Mouse (Mus musculus) hindbrain, embryonic 11.5 days (tissue): ENCODE measurements at regions not wholly inside any gene's neighbourhood (a gene's known extent, or its start where the extent isn't known, plus 50 kb on each side); places are given as distances from the start of the nearest gene placed in this dataset.

ENCODE experiments used
- ATAC-seq: fragments of 200-750 bp; cut with Nextera tagmentation; 2 replicates; pipeline ENCODE4 v1.8.0; 2017; ENCODE audit warnings: mild to moderate bottlenecking, moderate TSS enrichment, moderate library complexity; ENCODE audit not compliant: low FRiP score
- DNase-seq: peaks from one replicate; pipeline ENCODE4 v3.0.0-alpha.2; 2015; ENCODE audit warnings: low spot score
- H3K27ac ChIP-seq: fragments of 300-500 bp; sonication (generic); 2 replicates; pipeline ENCODE4 v1.5.1; 2014; ENCODE audit warnings: mild to moderate bottlenecking, low read depth, low read length
- H3K27me3 ChIP-seq: fragments of 300-500 bp; sonication (generic); 2 replicates; pipeline ENCODE4 v1.6.1; 2014; ENCODE audit warnings: mild to moderate bottlenecking, low read length, moderate library complexity, mixed read lengths; ENCODE audit not compliant: control insufficient read depth, insufficient read depth
- H3K36me3 ChIP-seq: fragments of 300-500 bp; sonication (generic); 2 replicates; pipeline ENCODE4 v1.6.1; 2014; ENCODE audit warnings: mild to moderate bottlenecking, low read length, moderate library complexity, mixed read lengths; ENCODE audit not compliant: control insufficient read depth, insufficient read depth
- H3K4me1 ChIP-seq: fragments of 300-500 bp; sonication (generic); replicated peaks from 2 replicates; pipeline ENCODE4 v1.6.1; 2014; ENCODE audit warnings: low read length, mixed read lengths; ENCODE audit not compliant: control insufficient read depth, insufficient read depth
- H3K4me2 ChIP-seq: fragments of 300-500 bp; sonication (generic); replicated peaks from 2 replicates; pipeline ENCODE4 v1.6.1; 2014; ENCODE audit warnings: mild to moderate bottlenecking, low read depth, low read length
- H3K4me3 ChIP-seq: fragments of 300-500 bp; sonication (generic); 2 replicates; pipeline ENCODE4 v1.5.1; 2014; ENCODE audit warnings: low read depth, low read length
- H3K9ac ChIP-seq: fragments of 300-500 bp; sonication (generic); 2 replicates; pipeline ENCODE4 v1.6.1; 2014; ENCODE audit warnings: low read depth, low read length
- H3K9me3 ChIP-seq: fragments of 300-500 bp; sonication (generic); 2 replicates; pipeline ENCODE4 v1.6.1; 2016; ENCODE audit warnings: low read length; ENCODE audit not compliant: control insufficient read depth
- WGBS: fragments of 180-500 bp; shearing (Covaris S2); extraction: QIAGEN DNeasy Blood & Tissue Kit; methylation state at CpG from one replicate; pipeline ENCODE4 v1.1.7; 2014; 5-methylcytosine and 5-hydroxymethylcytosine counted together

DNA sequence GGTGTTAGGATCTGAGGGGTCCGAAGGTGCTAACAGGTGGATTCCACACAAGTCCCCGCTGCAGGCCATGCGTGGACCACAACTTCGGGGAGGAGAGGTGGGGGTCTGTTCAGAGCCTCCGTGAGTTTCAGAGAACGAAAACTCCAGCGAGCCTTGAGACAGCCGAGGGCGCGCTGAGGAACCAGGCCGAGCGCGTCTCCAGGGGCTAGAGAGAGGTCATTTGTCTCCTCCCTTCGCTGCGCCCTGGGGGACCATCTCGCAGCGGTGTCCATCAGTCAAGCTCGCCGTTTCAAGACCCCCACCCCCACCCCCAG lies 89.6 kb upstream of the Dio3 start:
- Histone ChIP-seq H3K9ac (peak overlapping the region; percentile 53; the same call in 1 of the 2 replicates), H3K9me3 (no peaks in the 10 kb centered on the region), H3K27ac (peak overlapping the region; percentile 83; the same call in 1 of the 2 replicates), H3K36me3 (no peaks in the 10 kb centered on the region), H3K4me3 (peak overlapping the region; percentile 37), H3K4me2 (peak overlapping the region; percentile 66), H3K27me3 (peaks cover 19% of the 10 kb centered on the region), H3K4me1 (peaks cover 15% of the 10 kb centered on the region)
- WGBS, result under 1% methylated on average over 19 of the region's 19 CpGs
- ATAC-seq, result peak; percentile 22; the same call in 1 of the 2 replicates
- DNase-seq, result no peak

- DNase-seq (no peak), ATAC-seq (no peak)
- Histone ChIP-seq H3K9ac (no peak overlapping the region), H3K9me3 (no peaks in the 10 kb centered on the region), H3K4me1 (peaks cover 13% of the 10 kb centered on the region), H3K4me2 (no peak overlapping the region), H3K36me3 (no peaks in the 10 kb centered on the region), H3K4me3 (no peak overlapping the region), H3K27ac (no peak overlapping the region), H3K27me3 (peaks cover 15% of the 10 kb centered on the region)
- 70% methylated on average over 8 of the region's 8 CpGs for WGBS
These were observed 86.7 kb upstream of the Dio3 start for GRCm38 (mm10) chr12:110192186-110192585.

GRCm38 (mm10) chr12:110197366-110197765 lies 81.5 kb upstream of the Dio3 start:
- Histone ChIP-seq H3K9ac (no peak overlapping the region), H3K27ac (no peak overlapping the region), H3K9me3 (no peaks in the 10 kb centered on the region), H3K4me1 (no peaks in the 10 kb centered on the region), H3K4me2 (no peak overlapping the region), H3K4me3 (no peak overlapping the region), H3K27me3 (no peaks in the 10 kb centered on the region; the same call in 1 of the 2 replicates), H3K36me3 (no peaks in the 10 kb centered on the region)
- ATAC-seq (no peak), DNase-seq (no peak)
- 90% methylated on average over 3 of the region's 3 CpGs for WGBS

- no peak overlapping the region for H3K4me2 ChIP-seq
- no peaks in the 10 kb centered on the region for H3K36me3 ChIP-seq
- ATAC-seq, result no peak
- H3K9me3 ChIP-seq, result no peaks in the 10 kb centered on the region
- H3K27me3 ChIP-seq, result no peaks in the 10 kb centered on the region; the same call in 1 of the 2 replicates
- H3K27ac ChIP-seq, result no peak overlapping the region
- WGBS, result 95% methylated on average over 7 of the region's 7 CpGs
- no peaks in the 10 kb centered on the region for H3K4me1 ChIP-seq
- DNase-seq, result no peak
- no peak overlapping the region for H3K4me3 ChIP-seq
- H3K9ac ChIP-seq, result no peak overlapping the region
These were observed 78.4 kb upstream of the Dio3 start for GRCm38 (mm10) chr12:110200471-110200870.

DNA sequence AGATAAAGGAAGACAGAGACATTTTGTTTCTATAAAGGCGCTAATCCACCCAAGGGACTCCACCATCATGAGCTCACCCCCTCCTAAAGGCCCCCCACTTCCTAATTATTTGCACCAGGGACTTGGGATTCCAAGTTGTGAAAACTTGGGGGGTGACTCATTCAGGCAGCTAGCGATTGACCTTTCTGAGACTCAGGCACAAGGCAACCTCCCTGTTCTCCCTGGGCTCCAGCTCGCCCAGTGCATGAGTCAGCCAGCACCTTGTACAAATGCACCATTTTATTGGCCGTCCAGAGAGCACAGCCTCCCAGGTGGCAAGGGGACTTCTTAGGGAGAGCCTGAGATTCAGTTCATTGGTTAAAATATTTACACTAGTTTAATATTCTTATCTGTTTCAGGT lies 78.0 kb upstream of the Dio3 start:
- H3K4me3 ChIP-seq, result no peak overlapping the region
- H3K4me2 ChIP-seq, result no peak overlapping the region
- H3K36me3 ChIP-seq, result no peaks in the 10 kb centered on the region
- ATAC-seq, result no peak
- no peaks in the 10 kb centered on the region for H3K9me3 ChIP-seq
- H3K27ac ChIP-seq, result no peak overlapping the region
- H3K4me1 ChIP-seq, result no peaks in the 10 kb centered on the region
- no peaks in the 10 kb centered on the region; the same call in 1 of the 2 replicates for H3K27me3 ChIP-seq
- no peak overlapping the region for H3K9ac ChIP-seq
- WGBS, result 90% methylated on average over 4 of the region's 4 CpGs
- DNase-seq, result no peak

GRCm38 (mm10) chr12:110203271-110204014 lies 75.4 kb upstream of the Dio3 start:
- no peak overlapping the region for H3K27ac ChIP-seq
- WGBS, result 81% methylated on average over 13 of the region's 13 CpGs

DNA sequence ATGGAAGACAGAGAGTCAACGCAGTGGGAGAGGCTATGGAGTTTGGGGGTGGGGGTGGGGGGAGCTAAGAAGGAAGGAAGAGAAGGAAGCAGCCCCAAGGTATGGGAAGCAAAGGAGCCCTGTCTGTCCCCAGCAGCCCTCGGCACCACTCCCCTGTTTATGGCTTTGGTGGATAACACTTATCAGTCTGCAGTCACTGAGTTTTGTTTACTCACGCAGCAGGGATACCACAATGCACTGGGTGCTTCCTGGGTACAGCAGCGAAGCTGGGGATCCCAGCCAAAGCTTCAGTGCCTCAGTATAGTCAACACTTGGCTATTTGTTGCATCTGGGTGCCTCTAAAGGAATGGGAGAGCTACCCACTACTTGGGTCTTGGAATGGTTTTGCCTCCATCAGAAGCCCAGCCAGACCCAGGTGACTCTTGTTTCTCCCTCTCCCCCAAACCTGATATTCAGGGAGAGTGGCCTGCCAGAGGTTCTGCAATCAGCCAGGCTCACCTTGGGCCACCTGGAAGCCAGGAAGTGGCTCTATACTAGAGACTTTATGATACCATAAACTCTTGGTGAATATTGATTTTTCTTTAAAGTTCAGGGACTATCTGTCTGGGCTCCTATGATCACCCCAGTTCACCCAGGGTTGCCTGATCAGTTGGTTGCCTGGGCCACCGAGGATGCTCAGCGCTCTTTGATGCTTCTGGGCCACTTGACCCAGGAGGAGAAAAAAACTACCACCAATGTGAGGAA lies 74.5 kb upstream of the Dio3 start:
- ATAC-seq (no peak), DNase-seq (no peak)
- no peaks in the 10 kb centered on the region for H3K36me3 ChIP-seq
- no peak overlapping the region for H3K27ac ChIP-seq
- H3K9me3 ChIP-seq, result no peaks in the 10 kb centered on the region
- H3K27me3 ChIP-seq, result no peaks in the 10 kb centered on the region; the same call in 1 of the 2 replicates
- no peak overlapping the region for H3K4me3 ChIP-seq
- no peaks in the 10 kb centered on the region for H3K4me1 ChIP-seq
- 76% methylated on average over 6 of the region's 6 CpGs for WGBS
- no peak overlapping the region for H3K9ac ChIP-seq
- no peak overlapping the region for H3K4me2 ChIP-seq

More at GRCm38 (mm10) chr12:110203271-110204014, 75.4 kb upstream of the Dio3 start:
- Histone ChIP-seq H3K4me3 (no peak overlapping the region), H3K4me2 (no peak overlapping the region), H3K9ac (no peak overlapping the region), H3K4me1 (no peaks in the 10 kb centered on the region), H3K9me3 (no peaks in the 10 kb centered on the region), H3K36me3 (no peaks in the 10 kb centered on the region), H3K27me3 (no peaks in the 10 kb centered on the region; the same call in 1 of the 2 replicates)
- ATAC-seq (no peak), DNase-seq (no peak)

- H3K27ac ChIP-seq, result no peak overlapping the region
- no peaks in the 10 kb centered on the region for H3K36me3 ChIP-seq
- H3K4me1 ChIP-seq, result no peaks in the 10 kb centered on the region
- H3K4me2 ChIP-seq, result no peak overlapping the region
- no peaks in the 10 kb centered on the region for H3K9me3 ChIP-seq
- WGBS, result 59% methylated on average over 5 of the region's 5 CpGs
- no peak overlapping the region for H3K9ac ChIP-seq
- no peak overlapping the region for H3K4me3 ChIP-seq
- no peaks in the 10 kb centered on the region; the same call in 1 of the 2 replicates for H3K27me3 ChIP-seq
- no peak for DNase-seq
- ATAC-seq, result no peak
These were observed 72.6 kb upstream of the Dio3 start for GRCm38 (mm10) chr12:110206271-110206670.

GRCm38 (mm10) chr12:110206812-110207211 lies 72.1 kb upstream of the Dio3 start:
- no peaks in the 10 kb centered on the region for H3K27me3 ChIP-seq
- no peak overlapping the region for H3K9ac ChIP-seq
- no peak overlapping the region for H3K27ac ChIP-seq
- no peak overlapping the region for H3K4me2 ChIP-seq
- no peaks in the 10 kb centered on the region for H3K4me1 ChIP-seq
- DNase-seq (no peak), ATAC-seq (no peak)
- no peak overlapping the region for H3K4me3 ChIP-seq
- no peaks in the 10 kb centered on the region for H3K36me3 ChIP-seq
- 22% methylated on average over 6 of the region's 6 CpGs for WGBS
- no peaks in the 10 kb centered on the region for H3K9me3 ChIP-seq
